Mouse (Mus musculus) stomach, postnatal 0 days (tissue): Measurements from ENCODE around the gene Des.

Source experiments
- CTCF ChIP-seq: IDR thresholded peaks from 2 replicates; pipeline ENCODE4 v1.5.1; 2016; ENCODE audit warnings: antibody characterized with exemption, low read depth, mild to moderate bottlenecking, moderate library complexity
- EP300 ChIP-seq: optimal IDR thresholded peaks from 2 replicates; pipeline ENCODE3; 2016; ENCODE audit warnings: antibody characterized with exemption

- peak; percentile 52 for TF ChIP-seq CTCF
- TF ChIP-seq EP300, result no peak
Measured at GRCm38 (mm10) chr1:75316861-75317240, 43.3 kb upstream of the Des start.
